Mouse (Mus musculus) intestine, embryonic 14.5 days (tissue): ENCODE results near the gene Sin3a. TPM values are rescaled to one million over a fixed set of nuclear protein-coding genes. Genes with fewer than 3 reads are reported as not detected.

Experiments
- ATAC-seq: fragments of 200-750 bp; cut with Nextera tagmentation; replicated peaks from 2 replicates; pipeline ENCODE4 v1.8.0; 2017; ENCODE audit warnings: low read depth, moderate number of reproducible peaks, moderate TSS enrichment, moderate library complexity; ENCODE audit not compliant: low FRiP score, low TSS enrichment
- DNase-seq: peaks from one replicate; pipeline ENCODE4 v3.0.0-alpha.2; 2018; ENCODE audit warnings: low spot score
- H3K27ac ChIP-seq: fragments of 300-500 bp; sonication (generic); 2 replicates; pipeline ENCODE4 v1.5.1; 2014; ENCODE audit warnings: low read depth, mild to moderate bottlenecking, control low read depth
- H3K27me3 ChIP-seq: fragments of 300-500 bp; sonication (generic); replicated peaks from 2 replicates; pipeline ENCODE4 v1.6.1; 2014; ENCODE audit warnings: low read length, control low read depth; ENCODE audit not compliant: control insufficient read depth, insufficient read depth
- H3K36me3 ChIP-seq: fragments of 300-500 bp; sonication (generic); 2 replicates; pipeline ENCODE4 v1.6.1; 2014; ENCODE audit warnings: low read length, control low read depth; ENCODE audit not compliant: control insufficient read depth, insufficient read depth
- H3K4me1 ChIP-seq: fragments of 300-500 bp; sonication (generic); replicated peaks from 2 replicates; pipeline ENCODE4 v1.6.1; 2014; ENCODE audit warnings: low read length, control low read depth, mixed read lengths; ENCODE audit not compliant: control insufficient read depth, insufficient read depth
- H3K4me2 ChIP-seq: fragments of 300-500 bp; sonication (generic); 2 replicates; pipeline ENCODE4 v1.6.1; 2014; ENCODE audit warnings: low read length
- H3K4me3 ChIP-seq: fragments of 300-500 bp; sonication (generic); 2 replicates; pipeline ENCODE4 v1.5.1; 2014; ENCODE audit warnings: low read depth, low read length, control low read depth, mixed read lengths
- H3K9ac ChIP-seq: fragments of 300-500 bp; sonication (generic); 2 replicates; pipeline ENCODE4 v1.6.1; 2014; ENCODE audit warnings: mild to moderate bottlenecking, low read length
- H3K9me3 ChIP-seq: fragments of 300-500 bp; sonication (generic); 2 replicates; pipeline ENCODE4 v1.6.1; 2016; ENCODE audit warnings: low read length, control low read depth; ENCODE audit not compliant: control insufficient read depth
- WGBS: fragments of 180-500 bp; shearing (Covaris S2); extraction: QIAGEN DNeasy Blood & Tissue Kit; methylation state at CpG from one replicate; pipeline ENCODE4 v1.1.7; 2014; 5-methylcytosine and 5-hydroxymethylcytosine counted together
- polyA plus RNA-seq: library from polyadenylated mRNA; unstranded; fragments of >200 nt; fragmentation: Nextera tagmentation; extraction: Ambion mirVana; gene quantifications from 2 replicates; pipeline ENCODE4 v1.2.1, GENCODE M21; 2014

The Sin3a gene
- 42.1 and 45.5 TPM in 2 replicates for polyA plus RNA-seq

- peaks cover 9% of the 10 kb centered on the region; the same call in 1 of the 2 replicates for H3K4me1 ChIP-seq
- peak; percentile 89 for DNase-seq
These were observed at the start of gene Sin3a for GRCm38 (mm10) chr9:57071801-57072351. TSS of gene Sin3a (plus strand) at chr9:57072040.

GRCm38 (mm10) chr9:57031756-57032155, 40.1 kb upstream of the Sin3a start:
- 79% methylated on average over 1 of the region's 1 CpGs for WGBS
- H3K27ac ChIP-seq = no peak overlapping the region
- no peak overlapping the region for H3K9ac ChIP-seq
- H3K4me3 ChIP-seq = no peak overlapping the region
- peaks cover 58% of the 10 kb centered on the region for H3K36me3 ChIP-seq
- no peaks in the 10 kb centered on the region for H3K4me1 ChIP-seq
- DNase-seq = no peak
- ATAC-seq = no peak
- H3K27me3 ChIP-seq = no peaks in the 10 kb centered on the region
- H3K9me3 ChIP-seq = no peaks in the 10 kb centered on the region
- no peak overlapping the region for H3K4me2 ChIP-seq

More at GRCm38 (mm10) chr9:57071801-57072351, at the start of gene Sin3a:
- WGBS = under 1% methylated on average over 34 of the region's 34 CpGs
- no peaks in the 10 kb centered on the region for H3K36me3 ChIP-seq
- no peaks in the 10 kb centered on the region for H3K9me3 ChIP-seq
- peak within 1 kb of the TSS; percentile 86 for H3K4me3 ChIP-seq
- H3K4me2 ChIP-seq = peak within 1 kb of the TSS; percentile 74
- peak within 1 kb of the TSS; percentile 97 for H3K27ac ChIP-seq
- ATAC-seq = no peak
- no peaks in the 10 kb centered on the region for H3K27me3 ChIP-seq
- H3K9ac ChIP-seq = peak within 1 kb of the TSS; percentile 78

DNA sequence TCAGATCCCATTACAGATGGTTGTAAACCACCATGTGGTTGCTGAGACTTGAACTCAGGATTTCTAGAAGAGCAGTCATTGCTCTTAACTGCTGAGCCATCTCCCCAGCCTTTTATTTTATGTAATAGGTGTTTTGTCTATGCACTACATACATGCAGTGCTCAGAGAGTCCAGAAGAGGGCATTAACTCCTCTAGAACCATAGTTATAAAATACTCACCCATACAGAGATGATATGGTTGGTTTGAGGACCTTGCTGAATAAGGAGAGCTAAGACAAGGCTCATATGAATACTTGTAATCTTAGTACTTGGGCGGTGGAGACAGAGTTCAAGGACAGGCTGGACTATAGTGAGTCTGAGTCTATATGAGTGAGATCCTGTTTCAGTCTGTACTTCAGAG, 15.6 kb upstream of the Sin3a start:
- H3K4me1 ChIP-seq = no peaks in the 10 kb centered on the region
- 92% methylated on average over 1 of the region's 1 CpGs for whole genome bisulfite sequencing
- no peak overlapping the region for H3K4me3 ChIP-seq
- no peak overlapping the region for H3K9ac ChIP-seq
- H3K27ac ChIP-seq = no peak overlapping the region
- DNase-seq (peak; percentile 56), ATAC-seq (no peak)
- H3K9me3 ChIP-seq = no peaks in the 10 kb centered on the region
- no peaks in the 10 kb centered on the region for H3K27me3 ChIP-seq
- no peak overlapping the region for H3K4me2 ChIP-seq
- H3K36me3 ChIP-seq = peaks cover 52% of the 10 kb centered on the region

DNA sequence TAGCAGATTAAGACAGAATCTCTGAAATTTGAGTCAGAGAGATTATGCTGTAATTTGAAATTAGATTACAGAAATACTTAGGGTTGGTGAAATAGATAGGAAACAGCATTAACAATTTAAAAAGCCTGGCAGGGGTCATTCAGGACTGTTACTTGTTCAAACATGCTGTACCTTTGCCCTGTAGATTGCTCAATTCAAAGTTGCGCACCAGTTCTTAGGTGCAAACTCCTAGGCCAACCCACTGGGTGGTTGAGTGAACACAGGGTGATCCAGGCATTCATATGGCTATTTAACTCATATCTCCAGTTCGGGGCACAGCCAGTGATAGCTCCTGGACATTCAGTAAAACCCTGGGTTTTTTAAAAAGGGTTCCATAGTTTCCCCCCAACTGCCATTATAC, 7.7 kb upstream of the Sin3a start:
- Histone ChIP-seq H3K4me2 (no peak overlapping the region), H3K36me3 (peaks cover 28% of the 10 kb centered on the region), H3K9me3 (no peaks in the 10 kb centered on the region), H3K27me3 (no peaks in the 10 kb centered on the region), H3K4me3 (no peak overlapping the region), H3K9ac (no peak overlapping the region), H3K4me1 (no peaks in the 10 kb centered on the region), H3K27ac (no peak overlapping the region)
- DNase-seq = no peak
- WGBS = 98% methylated on average over 2 of the region's 2 CpGs
- ATAC-seq = no peak

- ATAC-seq (no peak), DNase-seq (no peak)
- Histone ChIP-seq H3K4me3 (no peak overlapping the region), H3K4me2 (no peak overlapping the region), H3K9ac (no peak overlapping the region), H3K9me3 (no peaks in the 10 kb centered on the region), H3K27ac (no peak overlapping the region), H3K36me3 (peaks cover 3% of the 10 kb centered on the region; the same call in 1 of the 2 replicates), H3K4me1 (0 out of 2 replicates have a peak, but pooled peaks cover 6% of the 10 kb centered on the region), H3K27me3 (no peaks in the 10 kb centered on the region)
- 75% methylated on average over 3 of the region's 3 CpGs for WGBS
These were observed 3.6 kb upstream of the Sin3a start for GRCm38 (mm10) chr9:57068266-57068665.

DNA sequence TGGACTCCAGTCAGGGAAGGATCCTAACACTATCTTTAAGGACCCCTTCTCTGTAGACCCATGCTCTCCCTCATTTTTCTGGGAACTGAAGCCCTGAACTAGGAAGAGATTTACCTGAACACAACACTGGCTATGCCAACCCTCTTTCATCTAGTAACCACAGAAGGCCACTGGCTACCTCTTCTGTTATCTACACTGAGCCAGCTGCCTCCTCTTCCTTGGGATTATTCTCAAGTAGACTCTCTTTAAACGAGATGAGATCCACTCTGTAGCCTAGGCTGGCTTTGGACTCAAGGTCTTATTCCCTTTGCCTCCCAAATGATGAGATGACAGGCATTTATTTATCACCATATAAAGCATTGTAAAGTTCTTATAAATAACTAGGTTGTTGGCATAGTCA, 1.6 kb upstream of the Sin3a start:
- ATAC-seq = no peak
- Histone ChIP-seq H3K36me3 (no peaks in the 10 kb centered on the region), H3K27me3 (no peaks in the 10 kb centered on the region), H3K27ac (no peak overlapping the region), H3K4me1 (peaks cover 9% of the 10 kb centered on the region; the same call in 1 of the 2 replicates), H3K4me3 (no peak overlapping the region), H3K9ac (no peak overlapping the region), H3K4me2 (no peak overlapping the region), H3K9me3 (no peaks in the 10 kb centered on the region)
- no peak for DNase-seq
- 50% methylated on average over 1 of the region's 1 CpGs for WGBS

- H3K4me3 ChIP-seq = peak overlapping the region; percentile 86
- WGBS = 16% methylated on average over 5 of the region's 5 CpGs
- no peak for DNase-seq
- ATAC-seq = no peak
- peak overlapping the region; percentile 74 for H3K4me2 ChIP-seq
- H3K36me3 ChIP-seq = no peaks in the 10 kb centered on the region
- no peaks in the 10 kb centered on the region for H3K27me3 ChIP-seq
- H3K27ac ChIP-seq = peak overlapping the region; percentile 49; the same call in 1 of the 2 replicates
- peaks cover 9% of the 10 kb centered on the region; the same call in 1 of the 2 replicates for H3K4me1 ChIP-seq
- H3K9me3 ChIP-seq = no peaks in the 10 kb centered on the region
- peak overlapping the region; percentile 78 for H3K9ac ChIP-seq
These were observed 867 bp upstream of the Sin3a start for GRCm38 (mm10) chr9:57070800-57071545.

DNA sequence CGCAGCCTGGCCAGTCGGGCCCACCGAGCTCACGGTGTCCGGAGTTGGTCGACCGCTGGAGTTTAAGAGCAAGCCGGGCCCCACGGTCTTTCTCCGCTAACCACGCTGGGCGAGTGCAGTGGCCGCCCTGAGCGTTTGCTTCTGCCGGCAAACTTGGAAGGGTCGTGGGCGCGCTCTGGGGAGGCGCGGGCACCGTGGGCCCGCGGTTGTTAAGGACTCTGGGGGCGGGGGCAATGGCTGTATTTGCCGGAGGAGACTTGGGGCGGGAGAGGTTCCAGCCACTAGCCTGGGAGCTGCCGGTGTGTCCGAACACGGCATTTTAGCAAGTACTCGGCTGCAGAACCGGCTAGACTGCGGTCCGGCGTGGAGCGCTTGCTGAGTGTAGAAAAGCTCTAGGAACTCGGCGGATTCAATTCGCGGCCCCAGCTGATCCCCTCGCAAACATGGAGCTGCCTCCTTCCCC, 717 bp downstream of the Sin3a start:
- peak overlapping the region; percentile 86 for H3K4me3 ChIP-seq
- H3K4me1 ChIP-seq = peaks cover 12% of the 10 kb centered on the region; the same call in 1 of the 2 replicates
- H3K9ac ChIP-seq = peak overlapping the region; percentile 78
- ATAC-seq (no peak), DNase-seq (no peak)
- no peaks in the 10 kb centered on the region for H3K36me3 ChIP-seq
- H3K27me3 ChIP-seq = no peaks in the 10 kb centered on the region
- no peaks in the 10 kb centered on the region for H3K9me3 ChIP-seq
- under 1% methylated on average over 40 of the region's 40 CpGs for WGBS
- peak overlapping the region; percentile 97 for H3K27ac ChIP-seq
- peak overlapping the region; percentile 74 for H3K4me2 ChIP-seq
